Mouse (Mus musculus) midbrain, postnatal 0 days (tissue): ENCODE measurements around the gene Glra4. TPM values are rescaled to one million over a fixed set of nuclear protein-coding genes. Genes with fewer than 3 reads are reported as not detected.

ENCODE experiments used
- ATAC-seq: fragments of 200-750 bp; cut with Nextera tagmentation; 2 replicates; pipeline ENCODE4 v1.8.0; 2017; ENCODE audit warnings: moderate number of reproducible peaks, mild to moderate bottlenecking, moderate TSS enrichment, moderate library complexity; ENCODE audit not compliant: low FRiP score
- DNase-seq: peaks from one replicate; pipeline ENCODE4 v3.0.0-alpha.2; 2015; ENCODE audit warnings: low spot score
- H3K27ac ChIP-seq: fragments of 300-500 bp; sonication (generic); 2 replicates; pipeline ENCODE4 v1.5.1; 2014; ENCODE audit warnings: low read depth, mild to moderate bottlenecking, low read length, mixed read lengths
- H3K27me3 ChIP-seq: fragments of 300-500 bp; sonication (generic); 2 replicates; pipeline ENCODE4 v1.6.1; 2014; ENCODE audit warnings: low read length, control low read depth, mixed read lengths; ENCODE audit not compliant: insufficient read depth
- H3K36me3 ChIP-seq: fragments of 300-500 bp; sonication (generic); 2 replicates; pipeline ENCODE4 v1.6.1; 2014; ENCODE audit warnings: low read length, control low read depth, mixed read lengths; ENCODE audit not compliant: insufficient read depth
- H3K4me1 ChIP-seq: fragments of 300-500 bp; sonication (generic); 2 replicates; pipeline ENCODE4 v1.6.1; 2014; ENCODE audit warnings: mild to moderate bottlenecking, control low read depth, antibody characterized with exemption, low read length, mixed read lengths; ENCODE audit not compliant: insufficient read depth
- H3K4me2 ChIP-seq: fragments of 300-500 bp; sonication (generic); 2 replicates; pipeline ENCODE4 v1.6.1; 2014; ENCODE audit warnings: low read depth, mild to moderate bottlenecking, low read length, mixed read lengths; ENCODE audit not compliant: poor library complexity, severe bottlenecking
- H3K4me3 ChIP-seq: fragments of 300-500 bp; sonication (generic); 2 replicates; pipeline ENCODE4 v1.5.1; 2014; ENCODE audit warnings: low read depth, mild to moderate bottlenecking, low read length, moderate library complexity
- H3K9ac ChIP-seq: fragments of 300-500 bp; sonication (generic); replicated peaks from 2 replicates; pipeline ENCODE4 v1.6.1; 2014; ENCODE audit warnings: mild to moderate bottlenecking, low read length, moderate library complexity, mixed read lengths; ENCODE audit not compliant: poor library complexity, severe bottlenecking
- H3K9me3 ChIP-seq: fragments of 300-500 bp; sonication (generic); 2 replicates; pipeline ENCODE4 v1.6.1; 2016; ENCODE audit warnings: low read length, control low read depth
- CTCF ChIP-seq: IDR thresholded peaks from 2 replicates; pipeline ENCODE4 v1.5.1; 2016; ENCODE audit warnings: antibody characterized with exemption, mild to moderate bottlenecking
- WGBS: fragments of 180-500 bp; shearing (Covaris S2); extraction: QIAGEN DNeasy Blood & Tissue Kit; methylation state at CpG from one replicate; pipeline ENCODE4 v1.1.7; 2014; 5-methylcytosine and 5-hydroxymethylcytosine counted together
- polyA plus RNA-seq: library from polyadenylated mRNA; unstranded; fragments of >200 nt; fragmentation: Nextera tagmentation; extraction: Ambion mirVana; gene quantifications from 2 replicates; pipeline ENCODE4 v1.2.1, GENCODE M21; 2015
- total RNA-seq: library from RNA; depleted of rRNA; stranded (reverse); fragments of >200 nt; gene quantifications from 2 replicates; pipeline ENCODE4 v1.2.3, GENCODE M21; 2014; rRNA removed

Gene Glra4
- total and polyA plus RNA-seq, 2 experiments from 2014 or later, result 0.33 TPM; not detected in 1

DNA sequence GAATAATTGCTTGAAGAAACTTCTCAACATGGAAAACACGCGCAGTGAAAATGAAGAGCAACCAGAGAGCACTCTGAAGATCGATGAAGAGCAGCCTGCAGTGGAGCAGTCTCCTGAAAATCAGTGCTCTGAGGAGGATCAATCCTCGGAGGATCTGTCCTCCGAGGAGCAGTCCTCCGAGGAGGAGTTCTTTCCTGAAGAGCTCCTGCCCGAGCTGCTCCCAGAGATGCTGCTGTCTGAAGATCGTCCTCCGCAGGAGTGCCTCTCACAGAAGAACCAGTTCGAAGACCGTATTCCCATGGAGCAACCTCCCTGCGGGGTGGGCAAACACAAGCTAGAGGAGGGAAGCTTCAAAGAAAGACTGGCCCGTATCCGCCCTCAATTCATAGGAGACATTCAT lies 71.2 kb downstream of the Glra4 start:
- no peak for TF ChIP-seq CTCF
- peak overlapping the region; percentile 94 for H3K27ac ChIP-seq
- peak overlapping the region; percentile 66 for H3K9ac ChIP-seq
- DNase-seq, result peak; percentile 5
- H3K4me3 ChIP-seq, result peak overlapping the region; percentile 39
- no peak for ATAC-seq
- H3K4me1 ChIP-seq, result no peaks in the 10 kb centered on the region
- WGBS, result 26% methylated on average over 14 of the region's 14 CpGs
- H3K4me2 ChIP-seq, result peak overlapping the region; percentile 56
- no peaks in the 10 kb centered on the region for H3K9me3 ChIP-seq
- H3K36me3 ChIP-seq, result no peaks in the 10 kb centered on the region
- H3K27me3 ChIP-seq, result no peaks in the 10 kb centered on the region

- H3K9me3 ChIP-seq, result no peaks in the 10 kb centered on the region
- H3K27ac ChIP-seq, result peak overlapping the region; percentile 94
- H3K4me3 ChIP-seq, result peak overlapping the region; percentile 39
- peak; percentile 77 for DNase-seq
- H3K9ac ChIP-seq, result peak overlapping the region; percentile 66
- no peak for TF ChIP-seq CTCF
- H3K4me1 ChIP-seq, result no peaks in the 10 kb centered on the region
- H3K4me2 ChIP-seq, result peak overlapping the region; percentile 56
- 16% methylated on average over 18 of the region's 18 CpGs for WGBS
- ATAC-seq, result peak; percentile 86
- no peaks in the 10 kb centered on the region for H3K27me3 ChIP-seq
- H3K36me3 ChIP-seq, result no peaks in the 10 kb centered on the region
Measured at GRCm38 (mm10) chrX:136708168-136708681, 71.7 kb downstream of the Glra4 start.

Other genes starting within 250 kb of the Glra4 start
- 1.1 and 1.4 TPM in 2 replicates for gene Kir3dl2, start 236.1 kb downstream of the Glra4 start, total RNA-seq
- 0.59 and 0.68 TPM in 2 replicates for gene Kir3dl2, start 236.1 kb downstream of the Glra4 start, polyA plus RNA-seq
- 34.6 and 39.3 TPM in 2 replicates for gene Tceal3, start 189.3 kb downstream of the Glra4 start, total RNA-seq
- gene Tceal3, start 189.3 kb downstream of the Glra4 start, polyA plus RNA-seq, result 101 and 109 TPM in 2 replicates
- gene Tceal1, start 72.2 kb downstream of the Glra4 start, total RNA-seq, result 21.2 and 23.2 TPM in 2 replicates
- gene Tceal1, start 72.2 kb downstream of the Glra4 start, polyA plus RNA-seq, result 24.0 and 28.0 TPM in 2 replicates
- 355 and 449 TPM in 2 replicates for gene Morf4l2, start 36.5 kb downstream of the Glra4 start, total RNA-seq
- gene Morf4l2, start 36.5 kb downstream of the Glra4 start, polyA plus RNA-seq, result 603 and 621 TPM in 2 replicates
- gene Plp1, start 42.5 kb upstream of the Glra4 start, total RNA-seq, result 17.7 and 23.3 TPM in 2 replicates
- 10.2 and 13.5 TPM in 2 replicates for gene Plp1, start 42.5 kb upstream of the Glra4 start, polyA plus RNA-seq
- gene Rab9b, start 88.6 kb upstream of the Glra4 start, total RNA-seq, result 31.7 and 31.8 TPM in 2 replicates
- 17.1 and 22.3 TPM in 2 replicates for gene Rab9b, start 88.6 kb upstream of the Glra4 start, polyA plus RNA-seq
- not detected in 2 replicates for gene H2bfm, start 147.2 kb upstream of the Glra4 start, total RNA-seq
- not detected in 2 replicates for gene H2bfm, start 147.2 kb upstream of the Glra4 start, polyA plus RNA-seq
- 32.3 and 59.5 TPM in 2 replicates for gene Tmsb15b2, start 195.4 kb upstream of the Glra4 start, total RNA-seq
- gene Tmsb15b2, start 195.4 kb upstream of the Glra4 start, polyA plus RNA-seq, result 69.2 and 73.2 TPM in 2 replicates
- 1.9 and 7.9 TPM in 2 replicates for gene Tmsb15l, start 196.7 kb upstream of the Glra4 start, total RNA-seq
- gene Tmsb15l, start 196.7 kb upstream of the Glra4 start, polyA plus RNA-seq, result 7.5 and 9.5 TPM in 2 replicates
- 3.0 and 5.8 TPM in 2 replicates for gene Tmsb15b1, start 196.7 kb upstream of the Glra4 start, total RNA-seq
- 34.5 and 41.2 TPM in 2 replicates for gene Tmsb15b1, start 196.7 kb upstream of the Glra4 start, polyA plus RNA-seq
- 196 and 224 TPM in 2 replicates for gene Zcchc18, start 213.0 kb upstream of the Glra4 start, total RNA-seq
- 602 and 631 TPM in 2 replicates for gene Zcchc18, start 213.0 kb upstream of the Glra4 start, polyA plus RNA-seq